Mouse (Mus musculus): ENCODE data around the gene Scgb1a1.
A peak's percentile ranks its signal among the peaks of the same experiment; 100 is the strongest.
"Not testable (repeated sequence)": the region's sequence is repeated elsewhere in the genome, so short reads cannot be mapped to it uniquely, and the experiment has no call there.

Scgb1a1 gene

GRCm38 (mm10) chr19:9067292-9067691, 20.5 kb downstream of the Scgb1a1 start:
- DNase-seq (ENCODE audit: low spot score in 2 of 2): no peak

DNA sequence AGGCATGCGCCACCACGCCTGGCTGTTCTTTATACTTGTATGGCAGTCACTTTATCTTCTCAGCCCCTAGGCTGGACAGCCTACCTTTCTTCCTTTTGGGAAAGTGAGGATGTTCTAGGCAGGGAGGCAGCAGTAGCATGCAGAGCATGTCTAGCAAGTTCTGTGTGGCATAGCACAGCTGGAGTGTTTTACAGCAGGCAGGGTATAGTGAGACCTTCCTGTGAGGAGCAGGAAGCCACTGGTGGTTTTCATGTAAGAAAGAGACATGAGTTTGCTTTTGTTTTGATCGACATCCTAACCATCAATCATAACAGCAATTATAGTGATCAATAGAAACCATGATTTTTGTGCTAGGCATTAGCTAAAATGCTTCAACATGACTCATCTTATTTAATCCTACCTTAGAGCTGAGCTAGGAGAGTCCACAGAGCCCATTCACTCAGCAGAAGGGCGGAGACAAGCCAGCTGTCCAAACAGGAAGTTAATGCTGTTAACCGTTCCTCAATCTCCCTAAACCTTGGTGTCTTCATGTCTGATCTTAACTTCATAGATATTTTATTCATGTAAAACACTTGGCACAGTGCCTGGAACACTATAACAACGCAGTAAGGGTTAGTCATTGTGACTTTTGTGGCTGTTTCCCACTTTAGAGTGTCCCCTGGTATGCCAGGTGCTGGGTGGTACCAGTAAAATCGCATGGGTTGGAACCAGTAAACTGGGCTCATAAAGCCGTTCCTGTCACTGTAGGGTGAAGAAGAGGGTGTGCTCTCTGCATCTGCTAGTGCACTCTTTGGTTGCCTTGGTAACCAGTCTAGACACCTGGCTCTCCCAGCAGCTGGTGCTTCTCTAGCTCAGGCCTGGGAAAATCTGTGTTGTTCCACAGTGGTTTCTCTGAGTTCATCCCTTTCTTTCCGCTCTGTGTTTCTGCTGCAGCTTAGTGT, 21.9 kb downstream of the Scgb1a1 start:
- no peak for DNase-seq (ENCODE audit: low spot score in 2 of 2)

GRCm38 (mm10) chr19:9063831-9064230, 23.9 kb downstream of the Scgb1a1 start:
- no peak for DNase-seq (ENCODE audit: low spot score in 2 of 2)

GRCm38 (mm10) chr19:9062822-9063221, 24.9 kb downstream of the Scgb1a1 start:
- DNase-seq (ENCODE audit: low spot score in 2 of 2): no peak

DNA sequence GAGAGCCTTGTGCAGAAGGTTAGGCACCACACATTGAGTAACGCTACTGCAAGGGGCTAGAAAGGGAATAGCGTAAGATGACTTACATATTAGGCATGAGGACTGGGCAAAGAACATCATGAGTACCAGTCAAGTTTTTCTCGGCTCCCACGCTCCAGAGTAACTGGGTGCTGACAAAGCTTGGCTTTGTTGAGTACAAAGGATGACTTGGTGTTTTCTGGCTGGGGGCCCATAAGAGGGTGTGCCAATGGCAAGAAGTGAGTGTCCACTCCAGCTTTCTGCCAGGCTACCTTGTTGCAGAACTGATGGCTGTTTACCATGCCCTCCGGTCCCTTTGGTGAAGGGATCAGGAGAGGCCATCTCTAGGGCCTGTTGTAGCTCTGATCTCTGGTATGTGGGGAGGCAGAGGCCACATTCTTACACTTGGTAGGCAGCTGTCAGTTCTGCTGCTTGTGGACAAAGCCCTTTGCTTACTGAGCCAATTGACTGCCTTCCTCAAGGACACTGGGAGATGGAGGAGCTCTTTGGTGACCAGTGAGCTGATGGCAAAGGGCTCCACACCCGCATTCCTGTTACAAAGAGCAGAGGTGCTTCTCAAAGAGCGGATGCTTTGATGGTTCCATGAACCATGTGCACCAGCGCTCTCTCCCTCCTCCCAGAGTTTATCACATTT, 26.4 kb downstream of the Scgb1a1 start:
- peak in 1 of 2 experiments; percentile 50 for DNase-seq (ENCODE audit: low spot score in 2 of 2)

DNA sequence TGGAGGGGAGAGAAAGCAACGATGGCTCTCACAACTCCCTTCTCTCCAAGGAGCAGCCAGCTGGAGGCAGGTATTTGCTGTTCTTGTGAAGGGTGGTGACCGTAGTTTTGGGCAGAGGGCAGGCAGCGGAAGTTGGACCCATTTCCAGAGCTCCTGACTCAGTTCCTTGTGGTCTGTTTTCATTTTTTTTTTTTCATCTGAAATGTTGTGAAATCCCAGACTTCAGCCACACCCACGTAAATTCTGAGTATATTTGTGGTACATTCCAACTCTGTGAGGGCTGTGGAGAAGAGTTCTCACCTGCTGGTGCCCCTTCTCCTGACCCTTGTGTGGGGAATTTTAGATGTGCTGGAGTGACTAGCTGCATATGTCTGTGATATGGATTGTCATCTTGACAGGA, 27.7 kb downstream of the Scgb1a1 start:
- peak in 1 of 2 experiments; percentile 49 for DNase-seq (ENCODE audit: low spot score in 2 of 2)

- DNase-seq (ENCODE audit: low spot score in 2 of 2): no peak
Observed at GRCm38 (mm10) chr19:9059391-9059790, 28.4 kb downstream of the Scgb1a1 start.

DNA sequence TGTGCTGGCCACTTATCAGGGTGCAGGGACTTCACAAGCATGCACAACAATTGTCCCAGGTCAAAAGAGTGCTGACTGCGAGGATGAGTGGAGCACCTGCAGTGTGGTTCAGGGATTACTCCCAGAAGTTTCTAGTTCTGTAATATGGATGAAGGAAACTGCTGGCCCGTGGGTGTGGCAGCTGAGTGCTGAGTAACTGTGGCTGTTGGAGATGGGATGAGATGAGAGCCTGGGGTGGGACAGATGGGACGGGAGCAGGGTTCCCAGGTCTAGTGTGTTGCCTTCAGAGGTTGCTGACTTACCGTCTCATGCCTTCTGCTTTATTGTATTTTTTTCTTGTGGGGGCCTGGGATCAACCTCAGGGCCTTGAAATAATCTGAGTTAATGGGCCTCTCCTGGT, 28.8 kb downstream of the Scgb1a1 start:
- DNase-seq (ENCODE audit: low spot score in 2 of 2): no peak

- DNase-seq (ENCODE audit: low spot score in 2 of 2): no peak
Observed at GRCm38 (mm10) chr19:9058331-9058884, 29.4 kb downstream of the Scgb1a1 start.

- DNase-seq (ENCODE audit: low spot score in 2 of 2): no peak
Observed at GRCm38 (mm10) chr19:9057679-9058078, 30.1 kb downstream of the Scgb1a1 start.

- no peak for DNase-seq (ENCODE audit: low spot score in 2 of 2)
Observed at GRCm38 (mm10) chr19:9055703-9056355, 31.9 kb downstream of the Scgb1a1 start.

- no peak for DNase-seq (ENCODE audit: low spot score in 2 of 2)
Observed at GRCm38 (mm10) chr19:9055153-9055552, 32.6 kb downstream of the Scgb1a1 start.

GRCm38 (mm10) chr19:9052803-9053431, 34.8 kb downstream of the Scgb1a1 start:
- DNase-seq (ENCODE audit: low spot score in 2 of 2): peak in 1 of 2 experiments; percentile 62

GRCm38 (mm10) chr19:9051985-9052384, 35.8 kb downstream of the Scgb1a1 start:
- DNase-seq (ENCODE audit: low spot score in 2 of 2): not testable (repeated sequence)

- no peak for DNase-seq (ENCODE audit: low spot score in 2 of 2)
Observed at GRCm38 (mm10) chr19:9050294-9051229, 37.2 kb downstream of the Scgb1a1 start.

DNA sequence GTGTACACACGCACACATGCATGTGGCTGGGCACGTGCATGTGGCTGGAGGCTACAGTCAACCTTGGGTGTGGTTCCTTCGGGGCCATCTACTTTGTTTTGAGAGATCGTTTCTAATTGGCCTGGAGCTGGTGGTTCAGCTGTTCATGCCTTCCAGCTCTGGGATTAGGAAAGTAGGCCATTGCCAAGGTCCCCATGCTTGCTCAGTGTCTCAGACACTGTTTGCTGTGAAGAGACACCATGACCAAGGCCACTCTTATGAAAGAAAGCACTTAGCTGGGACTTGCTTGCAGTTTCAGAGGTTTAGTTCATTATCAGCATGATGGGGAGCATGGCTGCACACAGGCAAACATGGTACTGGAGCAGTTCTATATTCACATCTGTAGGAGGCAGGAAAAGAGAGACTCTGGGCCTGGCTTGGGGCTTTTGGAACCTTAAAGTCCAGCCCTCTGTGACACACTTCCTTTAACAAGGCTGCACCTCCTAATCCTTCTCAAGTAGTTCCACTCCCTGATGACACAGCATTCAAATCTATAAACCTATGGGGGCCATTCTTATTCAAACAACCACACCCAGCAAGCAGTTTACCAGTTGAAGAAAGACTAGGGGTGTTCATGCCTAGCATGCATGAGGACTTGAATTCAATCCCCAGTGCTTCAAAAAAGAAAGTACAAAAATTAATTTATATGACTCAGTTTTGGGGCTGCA, 38.6 kb downstream of the Scgb1a1 start:
- DNase-seq (ENCODE audit: low spot score in 2 of 2): no peak

DNA sequence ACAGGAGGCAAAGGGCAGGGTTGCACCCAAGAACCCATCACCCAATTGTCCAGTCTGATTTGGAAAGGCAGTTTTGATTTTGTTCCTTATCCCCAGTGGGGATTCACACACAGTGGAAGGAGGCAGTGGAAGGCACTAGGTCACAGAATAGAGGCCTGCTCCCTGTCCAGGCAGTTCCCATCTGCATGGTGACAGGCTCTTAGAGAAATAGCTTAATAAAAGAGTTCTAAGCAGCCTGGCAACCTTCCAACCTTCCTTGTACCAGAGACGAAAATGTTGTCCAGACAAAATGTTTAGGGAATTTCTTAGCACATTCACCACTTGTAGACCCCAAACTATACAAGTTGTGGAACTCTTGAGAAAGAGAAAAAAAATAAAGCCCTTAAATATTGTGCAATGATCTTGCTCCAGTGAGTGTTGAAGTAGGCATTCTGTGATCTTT, 39.8 kb downstream of the Scgb1a1 start:
- no peak for DNase-seq (ENCODE audit: low spot score in 2 of 2)

GRCm38 (mm10) chr19:9047207-9047945, 40.4 kb downstream of the Scgb1a1 start:
- no peak for DNase-seq (ENCODE audit: low spot score in 2 of 2)

DNA sequence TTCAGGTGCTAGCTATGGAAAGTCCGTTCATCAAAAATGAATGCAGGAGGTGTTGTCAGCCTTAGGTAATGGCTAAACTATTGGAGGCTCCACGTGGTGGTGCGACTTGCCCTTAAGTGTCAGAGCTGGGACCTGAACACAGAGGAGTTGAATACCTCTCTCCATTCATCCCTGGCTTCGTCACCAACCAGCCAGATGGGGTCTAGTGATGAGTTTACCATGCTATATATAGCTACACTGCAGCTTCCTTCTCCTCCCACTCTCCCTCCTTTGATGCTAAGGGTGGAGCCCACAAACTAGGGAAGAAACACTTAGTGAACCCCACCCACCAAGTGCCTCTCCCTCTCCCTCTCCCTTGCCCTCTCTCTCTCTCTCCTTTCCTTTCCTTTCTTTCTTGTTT, 43.5 kb downstream of the Scgb1a1 start:
- DNase-seq (ENCODE audit: low spot score in 2 of 2): no peak
